Mouse (Mus musculus) C2C12 (cell line): Measurements from ENCODE around the gene Gna13.

Source experiments
- CTCF ChIP-seq: IDR thresholded peaks from one replicate; pipeline ENCODE4 v1.5.1; 2011; ENCODE audit not compliant: control insufficient read depth, insufficient read depth, insufficient read length
- MAX ChIP-seq: IDR thresholded peaks from one replicate; pipeline ENCODE4 v1.6.1; 2011; ENCODE audit warnings: mild to moderate bottlenecking, control low read depth
- USF1 ChIP-seq: IDR thresholded peaks from one replicate; pipeline ENCODE4 v1.6.1; 2011; ENCODE audit warnings: low read depth, mild to moderate bottlenecking, control low read depth, moderate library complexity

GRCm38 (mm10) chr11:109410197-109410980 lies 47.8 kb downstream of the Gna13 start:
- TF ChIP-seq CTCF, result no peak
- TF ChIP-seq USF1, result no peak
- TF ChIP-seq MAX, result no peak
